Mouse (Mus musculus) kidney, adult 8-10 months (tissue): ENCODE data around the gene Xcr1.

Experiments
- DNase-seq, 2 experiments: peaks; one replicate each; pipeline ENCODE4 v3.0.0; 2022

Xcr1 gene

GRCm38 (mm10) chr9:123814326-123814725 lies 47.5 kb downstream of the Xcr1 start:
- no peak for DNase-seq

- DNase-seq: no peak
These were observed 50.0 kb downstream of the Xcr1 start for GRCm38 (mm10) chr9:123811831-123812230.

GRCm38 (mm10) chr9:123808583-123808982 lies 53.2 kb downstream of the Xcr1 start:
- DNase-seq: no peak

GRCm38 (mm10) chr9:123806267-123806666 lies 55.6 kb downstream of the Xcr1 start, which contains the start of gene Cxcr6:
Cxcr6 (plus strand) TSS chr9:123806475.
- DNase-seq: no peak

GRCm38 (mm10) chr9:123805241-123805640 lies 56.6 kb downstream of the Xcr1 start:
- no peak for DNase-seq

GRCm38 (mm10) chr9:123802896-123803295 lies 58.9 kb downstream of the Xcr1 start:
- no peak for DNase-seq

- DNase-seq: no peak
These were observed 59.4 kb downstream of the Xcr1 start for GRCm38 (mm10) chr9:123802421-123802820.
